Mouse (Mus musculus): ENCODE data around the gene Dnah11.

DNA sequence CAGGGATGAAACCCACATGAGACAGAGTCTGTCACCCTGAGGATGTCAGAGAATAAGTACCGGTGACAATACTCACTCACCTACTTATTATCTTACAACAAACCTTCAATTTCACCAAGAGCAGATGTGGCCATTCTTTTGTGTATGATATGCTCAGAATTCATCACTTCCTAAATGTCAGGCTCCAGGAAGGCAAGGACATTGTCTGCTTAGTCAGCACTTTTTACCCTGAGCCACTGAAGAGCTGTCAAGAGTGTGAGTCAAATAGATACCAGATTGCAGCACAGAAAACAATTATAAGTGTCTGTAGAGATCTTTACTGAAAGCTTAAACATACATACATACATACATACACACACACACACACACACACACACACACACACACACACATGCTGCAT is 127.2 kb downstream of the Dnah11 start:
- no peak for TF ChIP-seq CTCF (IDR thresholded peaks at IDR 0.05; ENCODE audit: low read depth, low read length)
- no peak for TF ChIP-seq POLR2A (IDR thresholded peaks at IDR 0.05; ENCODE audit: borderline replicate concordance, low read depth, low read length)

Data from bone marrow macrophage, adult 2 months (primary cell).